Mouse (Mus musculus) Muller cell, postnatal 12 days (primary cell): ENCODE measurements around the gene P4ha2.

Experiments used
- DNase-seq: peaks from one replicate; pipeline ENCODE4 v3.0.0-alpha.2; 2015; ENCODE audit errors: inconsistent ontology term

Gene P4ha2

GRCm38 (mm10) chr11:54107239-54107638 is 7.3 kb downstream of the P4ha2 start:
- DNase-seq = no peak

GRCm38 (mm10) chr11:54108131-54108530 is 8.2 kb downstream of the P4ha2 start:
- no peak for DNase-seq

DNA sequence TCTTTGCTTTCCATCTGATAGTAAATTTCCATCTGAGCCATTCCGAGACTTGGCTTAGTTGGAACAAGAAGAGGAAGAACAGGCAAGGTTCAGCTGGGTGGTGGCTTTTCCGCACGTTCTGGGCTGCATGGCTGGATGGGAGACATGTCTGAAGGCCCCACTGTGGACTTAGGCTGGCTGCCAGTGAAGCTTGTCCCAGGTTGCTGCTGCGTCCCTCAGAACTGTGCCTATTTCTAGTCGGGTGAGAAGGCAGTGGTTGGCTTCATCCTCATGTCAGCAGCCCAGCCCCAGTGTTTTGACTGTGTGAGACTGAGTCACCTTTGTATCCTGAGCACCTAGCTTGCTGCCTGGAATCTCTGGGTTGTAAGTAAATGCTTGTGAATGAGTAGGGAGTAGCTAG is 9.0 kb downstream of the P4ha2 start:
- no peak for DNase-seq

GRCm38 (mm10) chr11:54111291-54111690 is 11.4 kb downstream of the P4ha2 start:
- DNase-seq = no peak

GRCm38 (mm10) chr11:54111976-54112741 is 12.3 kb downstream of the P4ha2 start:
- DNase-seq = peak; percentile 71

GRCm38 (mm10) chr11:54112920-54113319 is 13.0 kb downstream of the P4ha2 start:
- DNase-seq = peak; percentile 99

GRCm38 (mm10) chr11:54113352-54113751 is 13.5 kb downstream of the P4ha2 start:
- DNase-seq = peak; percentile 52

DNA sequence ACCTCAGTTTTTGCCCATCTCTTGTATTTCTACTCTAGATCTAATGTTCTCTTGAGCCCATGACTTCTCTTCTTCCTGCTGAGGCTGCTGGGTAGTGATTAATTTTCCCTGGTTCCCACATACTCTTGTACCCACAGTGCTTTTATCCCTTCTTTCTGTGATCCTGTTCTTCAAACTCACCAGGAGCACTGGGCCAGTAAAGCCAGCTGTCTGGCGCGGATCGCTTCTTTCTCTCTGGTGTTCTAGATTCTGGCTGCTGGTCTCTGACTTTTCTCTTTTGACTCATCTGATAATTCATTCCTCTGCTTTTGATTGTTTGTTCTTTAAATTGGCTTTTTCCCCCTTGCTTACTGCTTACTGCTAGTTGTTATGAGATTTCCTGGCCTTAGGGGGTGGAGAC is 14.9 kb downstream of the P4ha2 start:
- DNase-seq = no peak

DNA sequence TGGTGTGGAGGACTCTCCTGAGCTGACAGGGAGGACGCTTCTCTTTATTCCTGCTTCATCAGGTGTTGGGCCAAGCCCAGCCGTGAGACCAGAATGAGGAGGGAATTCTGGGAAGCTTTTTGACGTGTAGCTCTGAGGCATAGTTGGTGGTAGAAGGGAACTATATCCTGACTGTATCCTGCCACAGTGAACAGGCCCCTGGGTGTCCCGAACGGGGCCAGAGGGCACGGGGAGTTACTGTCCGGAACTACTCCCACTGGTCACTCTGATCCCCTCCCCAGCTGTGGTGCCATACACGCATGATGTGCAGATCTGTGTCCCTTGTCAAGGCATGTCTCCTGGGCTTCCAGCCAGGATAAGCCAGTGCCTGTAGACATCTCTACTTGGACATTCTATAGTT is 15.4 kb downstream of the P4ha2 start:
- no peak for DNase-seq

DNA sequence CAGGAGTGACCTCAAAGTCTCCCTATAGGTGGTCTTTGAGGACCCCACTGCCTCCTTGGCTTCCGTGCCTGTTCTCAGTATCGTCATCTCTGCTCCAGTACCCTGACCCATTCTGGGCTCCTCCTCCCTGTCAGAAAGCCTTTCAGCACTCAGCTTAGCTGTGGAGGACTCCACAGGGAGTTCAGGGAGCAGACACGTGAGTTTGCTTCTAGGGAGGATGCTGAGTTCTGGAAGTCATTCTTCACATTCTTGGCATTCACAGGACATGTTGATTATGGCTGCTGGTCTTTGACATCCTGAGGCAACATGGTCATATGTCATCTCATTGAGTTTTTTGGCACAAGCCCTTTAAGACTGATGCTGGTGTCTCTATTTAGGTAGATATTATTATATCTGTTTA is 16.0 kb downstream of the P4ha2 start:
- peak; percentile 47 for DNase-seq

DNA sequence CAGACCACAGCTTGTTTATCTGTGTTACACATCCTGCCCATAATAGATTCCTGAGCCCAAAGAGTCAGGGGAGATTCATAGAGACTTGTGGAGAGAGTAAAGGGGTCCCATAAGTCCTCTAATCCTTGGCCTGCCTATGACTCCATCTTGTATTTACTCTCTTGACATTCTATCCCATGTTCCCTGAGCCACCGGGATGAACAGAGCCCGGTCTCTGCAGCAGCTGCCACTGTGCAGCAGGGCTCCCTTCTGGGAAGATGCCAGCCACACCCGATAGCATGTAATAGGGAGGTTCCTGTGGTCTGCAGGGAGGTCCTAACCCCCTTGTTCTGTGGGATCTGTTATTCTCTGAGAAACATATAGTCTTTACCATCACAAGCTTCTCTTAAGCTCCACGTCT is 16.5 kb downstream of the P4ha2 start:
- no peak for DNase-seq

GRCm38 (mm10) chr11:54117096-54117495 is 17.2 kb downstream of the P4ha2 start:
- no peak for DNase-seq

GRCm38 (mm10) chr11:54119126-54119525 is 19.2 kb downstream of the P4ha2 start:
- no peak for DNase-seq

- DNase-seq = no peak
These were observed 20.0 kb downstream of the P4ha2 start for GRCm38 (mm10) chr11:54119740-54120360.

DNA sequence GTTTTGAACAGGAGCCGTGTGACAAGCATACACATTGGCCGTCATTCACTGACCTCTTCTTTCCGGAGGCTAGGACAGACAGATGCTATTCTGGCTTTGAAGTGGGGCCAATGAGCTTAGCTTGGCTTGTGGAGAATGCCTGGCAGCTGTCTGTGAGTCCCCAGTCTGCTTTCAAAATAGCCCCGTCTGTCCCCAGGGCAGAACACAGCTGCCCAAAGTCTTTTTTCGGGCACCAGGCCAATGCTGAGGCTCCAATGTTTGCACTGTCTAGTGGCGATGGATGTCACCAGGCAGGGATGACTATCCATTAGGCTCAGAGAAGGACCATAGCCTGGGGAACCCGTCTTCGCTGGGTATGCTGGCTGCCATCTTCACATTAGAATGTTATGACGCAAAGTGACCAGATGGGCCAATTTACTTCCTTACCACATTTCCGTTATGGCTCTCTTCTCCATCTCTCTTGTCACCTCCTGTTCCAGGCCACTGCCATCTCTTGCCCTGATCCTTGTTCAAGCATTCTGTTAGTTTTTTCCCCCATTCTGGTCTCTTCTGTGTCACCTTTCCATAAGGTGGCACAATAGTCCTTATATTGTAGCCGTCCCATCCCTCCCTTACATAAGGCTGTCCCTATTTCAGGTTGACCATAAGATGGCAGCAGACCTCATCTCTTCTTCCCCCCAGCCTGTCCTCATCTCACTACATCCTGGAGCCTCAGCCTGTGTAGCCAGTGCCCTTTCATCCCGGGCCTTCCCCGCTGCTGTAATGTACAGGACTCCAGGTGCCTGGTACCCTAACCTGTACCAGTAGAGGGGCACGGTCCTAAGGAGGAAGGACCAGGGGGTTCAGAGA is 22.7 kb downstream of the P4ha2 start:
- peak; percentile 91 for DNase-seq

- no peak for DNase-seq
These were observed 26.2 kb downstream of the P4ha2 start for GRCm38 (mm10) chr11:54125982-54126648.

GRCm38 (mm10) chr11:54126654-54127374 is 26.9 kb downstream of the P4ha2 start:
- no peak for DNase-seq

DNA sequence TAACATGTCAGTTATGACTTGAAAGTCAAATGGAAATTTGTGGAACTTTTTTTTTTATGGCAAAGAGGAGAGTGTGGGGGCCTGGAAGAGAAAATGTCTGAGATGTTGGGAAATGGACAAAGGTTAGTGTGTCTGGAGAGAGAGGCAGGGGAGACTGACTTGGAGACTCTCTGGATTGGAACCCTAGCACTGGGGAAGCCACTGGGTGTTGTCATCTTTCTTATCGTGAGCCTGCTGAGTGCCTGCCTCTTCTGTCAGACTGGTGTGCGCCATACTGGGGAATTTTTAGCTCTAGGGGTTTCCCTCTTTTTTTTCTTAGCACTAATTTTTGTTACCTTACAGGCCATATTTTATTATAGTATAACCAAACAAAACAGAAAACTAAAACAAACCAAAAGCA is 27.5 kb downstream of the P4ha2 start:
- DNase-seq = no peak

DNA sequence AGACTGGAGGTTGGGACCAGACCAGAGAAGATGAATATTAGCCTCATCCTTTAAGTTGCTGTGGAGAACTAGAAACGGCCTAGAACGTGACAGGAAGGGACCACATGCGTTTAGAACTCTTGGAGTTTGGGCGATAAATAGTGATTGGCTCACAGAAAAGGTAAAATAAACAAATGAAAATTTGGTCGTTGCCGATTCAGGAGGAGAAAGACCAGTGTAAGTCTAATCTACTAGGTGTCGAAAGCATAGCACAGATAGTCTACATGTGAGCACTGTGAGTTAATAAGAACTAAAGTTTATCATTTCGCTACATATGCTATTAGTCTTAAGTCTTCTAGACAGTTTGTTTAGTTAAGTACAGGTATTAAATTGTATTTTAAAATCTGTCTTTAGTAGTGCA is 30.1 kb downstream of the P4ha2 start:
- no peak for DNase-seq

DNA sequence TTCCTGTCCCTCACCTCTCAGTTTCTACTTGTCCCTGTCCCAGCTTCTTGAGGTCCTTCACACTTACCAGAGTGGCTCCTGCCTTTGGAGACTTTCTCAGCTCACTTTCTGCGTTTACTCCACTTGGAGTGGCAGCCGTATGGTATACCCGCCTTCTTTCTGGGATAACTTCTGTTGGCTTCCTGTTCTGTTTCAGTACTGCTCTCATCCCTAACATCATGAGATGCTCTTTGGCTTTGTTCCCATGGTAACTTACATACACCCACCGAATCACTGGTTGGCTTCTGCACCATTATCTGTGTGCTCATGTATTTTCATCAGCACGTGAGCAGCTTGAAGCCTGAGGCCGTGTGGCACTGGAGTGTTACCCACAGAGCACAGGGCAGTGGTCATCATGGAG is 30.8 kb downstream of the P4ha2 start:
- no peak for DNase-seq

- DNase-seq = no peak
These were observed 32.4 kb downstream of the P4ha2 start for GRCm38 (mm10) chr11:54132290-54132689.
